Mouse (Mus musculus) bone marrow macrophage, adult 2 months (primary cell): ENCODE data around the gene Ip6k2.

Experiments used
- CTCF ChIP-seq: IDR thresholded peaks from 2 replicates; pipeline ENCODE4 v1.5.1; 2012; ENCODE audit warnings: low read depth, mild to moderate bottlenecking, low read length, moderate library complexity
- POLR2A ChIP-seq: IDR thresholded peaks from 2 replicates; pipeline ENCODE4 v1.6.1; 2012; ENCODE audit warnings: mild to moderate bottlenecking, low read depth, low read length, borderline replicate concordance

- TF ChIP-seq CTCF (no peak), POLR2A (no peak)
Measured at GRCm38 (mm10) chr9:108786494-108786893, 2.9 kb downstream of the Ip6k2 start.
